ENCODE assay signal across 17 mouse cellular contexts in the genomic region with DNA sequence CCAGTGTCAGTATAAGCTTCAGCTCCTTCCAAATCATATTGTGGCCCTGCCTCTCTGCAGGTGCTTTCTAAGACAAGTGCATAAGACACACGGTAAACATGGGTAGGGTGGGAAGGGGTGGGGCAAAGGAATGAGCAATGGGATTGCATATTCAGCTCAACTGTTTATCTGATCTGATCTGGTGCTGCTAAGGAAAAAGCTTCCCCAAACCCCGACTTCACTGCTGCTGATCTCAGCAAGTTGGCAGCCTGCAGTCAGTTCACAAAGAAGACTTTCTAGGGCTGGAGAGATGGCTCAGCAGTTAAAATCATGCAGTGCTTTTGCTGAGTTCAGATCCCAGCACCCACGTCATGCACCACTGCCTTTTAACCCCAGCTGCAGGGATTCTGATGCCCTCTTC. TPM values are rescaled to one million over a fixed set of nuclear protein-coding genes. Genes with fewer than 3 reads are reported as not detected.
DNase-seq lines count a peak whose midpoint lies in the region; ATAC-seq and TF ChIP-seq lines count a peak whose summit lies in the region.
"Had no signal": no experiment of that assay in that cellular context is flagged by ENCODE, and none has a peak within 500 bp of the region (broad histone marks: within the 10 kb centered on the region; RNA-seq: fewer than 3 reads in every experiment).

No protein-coding gene starts in this region.

- H3K9me3 ChIP-seq in forebrain, embryonic 13.5 days (replicated peaks) = no peaks in the 10 kb centered on the region
- H3K9me3 ChIP-seq in forebrain, embryonic 11.5 days (ENCODE audit: control insufficient read depth, low read length) = no peaks in the 10 kb centered on the region
- H3K9me3 ChIP-seq in midbrain, embryonic 13.5 days = no peaks in the 10 kb centered on the region
- no peaks in the 10 kb centered on the region for H3K9me3 ChIP-seq in midbrain, embryonic 16.5 days (replicated peaks; ENCODE audit: control insufficient read depth, low read length, poor library complexity, severe bottlenecking)
- H3K9me3 ChIP-seq in hindbrain, embryonic 16.5 days (ENCODE audit: control insufficient read depth, low read length) = no peaks in the 10 kb centered on the region
- H3K9me3 ChIP-seq in stomach, postnatal 0 days (ENCODE audit: control insufficient read depth, low read length) = no peaks in the 10 kb centered on the region
- no peaks in the 10 kb centered on the region for H3K9me3 ChIP-seq in embryonic facial prominence, embryonic 10.5 days
- H3K9me3 ChIP-seq: liver, embryonic 13.5 days had no signal

- 60% methylated on average over 3 of the region's 3 CpGs for WGBS in forebrain, embryonic 13.5 days
- 68% methylated on average over 3 of the region's 3 CpGs for WGBS in forebrain, embryonic 11.5 days
- 59% methylated on average over 3 of the region's 3 CpGs for WGBS in midbrain, embryonic 13.5 days
- WGBS in midbrain, embryonic 16.5 days = 42% methylated on average over 3 of the region's 3 CpGs
- WGBS in hindbrain, embryonic 16.5 days = 51% methylated on average over 3 of the region's 3 CpGs
- WGBS in stomach, postnatal 0 days = 20% methylated on average over 3 of the region's 3 CpGs
- WGBS in embryonic facial prominence, embryonic 10.5 days = 69% methylated on average over 3 of the region's 3 CpGs

- peaks cover 19% of the 10 kb centered on the region for H3K4me1 ChIP-seq in forebrain, embryonic 13.5 days
- peaks cover 7% of the 10 kb centered on the region; the same call in 1 of the 2 replicates for H3K4me1 ChIP-seq in forebrain, embryonic 11.5 days (replicated peaks; ENCODE audit: control insufficient read depth, insufficient read depth, low read length)
- peaks cover 32% of the 10 kb centered on the region for H3K4me1 ChIP-seq in midbrain, embryonic 13.5 days (replicated peaks)
- H3K4me1 ChIP-seq in midbrain, embryonic 16.5 days (ENCODE audit: control insufficient read depth, insufficient read depth, low read length) = peaks cover 14% of the 10 kb centered on the region; the same call in 1 of the 2 replicates
- H3K4me1 ChIP-seq in hindbrain, embryonic 16.5 days (ENCODE audit: control insufficient read depth, insufficient read depth, low read depth, low read length) = peaks cover 13% of the 10 kb centered on the region
- no peaks in the 10 kb centered on the region for H3K4me1 ChIP-seq in stomach, postnatal 0 days (replicated peaks; ENCODE audit: control insufficient read depth, insufficient read depth)
- peaks cover 54% of the 10 kb centered on the region for H3K4me1 ChIP-seq in embryonic facial prominence, embryonic 10.5 days

- H3K4me2 ChIP-seq in forebrain, embryonic 13.5 days = no peak overlapping the region
- H3K4me2 ChIP-seq in forebrain, embryonic 11.5 days (ENCODE audit: low read depth, low read length, severe bottlenecking) = no peak overlapping the region
- H3K4me2 ChIP-seq in midbrain, embryonic 13.5 days (replicated peaks) = no peak overlapping the region
- no peak overlapping the region for H3K4me2 ChIP-seq in midbrain, embryonic 16.5 days (ENCODE audit: low read length)
- H3K4me2 ChIP-seq in hindbrain, embryonic 16.5 days (ENCODE audit: low read length) = no peak overlapping the region
- H3K4me2 ChIP-seq in stomach, postnatal 0 days (replicated peaks; ENCODE audit: low read depth) = no peak overlapping the region
- H3K4me2 ChIP-seq: liver, embryonic 13.5 days had no signal

- no peaks in the 10 kb centered on the region for H3K27me3 ChIP-seq in forebrain, embryonic 13.5 days
- no peaks in the 10 kb centered on the region for H3K27me3 ChIP-seq in forebrain, embryonic 11.5 days (ENCODE audit: control insufficient read depth, insufficient read depth, low read length)
- no peaks in the 10 kb centered on the region for H3K27me3 ChIP-seq in midbrain, embryonic 13.5 days
- no peaks in the 10 kb centered on the region for H3K27me3 ChIP-seq in midbrain, embryonic 16.5 days (ENCODE audit: control insufficient read depth, insufficient read depth, low read depth, low read length)
- no peaks in the 10 kb centered on the region for H3K27me3 ChIP-seq in hindbrain, embryonic 16.5 days (replicated peaks; ENCODE audit: control insufficient read depth, insufficient read depth, low read length)
- H3K27me3 ChIP-seq in stomach, postnatal 0 days (ENCODE audit: control insufficient read depth, insufficient read depth, low read length) = no peaks in the 10 kb centered on the region
- no peaks in the 10 kb centered on the region for H3K27me3 ChIP-seq in embryonic facial prominence, embryonic 10.5 days (replicated peaks; ENCODE audit: low read depth, poor library complexity, severe bottlenecking)
- H3K27me3 ChIP-seq: liver, embryonic 13.5 days had no signal

- H3K9ac ChIP-seq in forebrain, embryonic 13.5 days = no peak overlapping the region
- no peak overlapping the region for H3K9ac ChIP-seq in forebrain, embryonic 11.5 days (ENCODE audit: low read length)
- H3K9ac ChIP-seq in midbrain, embryonic 13.5 days (replicated peaks) = no peak overlapping the region
- H3K9ac ChIP-seq in midbrain, embryonic 16.5 days (ENCODE audit: low read depth, low read length) = no peak overlapping the region
- no peak overlapping the region for H3K9ac ChIP-seq in hindbrain, embryonic 16.5 days (ENCODE audit: low read depth, low read length)
- no peak overlapping the region for H3K9ac ChIP-seq in stomach, postnatal 0 days (ENCODE audit: low read length)
- H3K9ac ChIP-seq: liver, embryonic 13.5 days had no signal

- no peak for TF ChIP-seq EP300 in stomach, postnatal 0 days (optimal IDR thresholded peaks at IDR 0.05)

- ATAC-seq in forebrain, embryonic 13.5 days = no peak
- ATAC-seq in forebrain, embryonic 11.5 days (replicated peaks; ENCODE audit: low FRiP score) = no peak
- no peak for ATAC-seq in midbrain, embryonic 13.5 days
- no peak for ATAC-seq in midbrain, embryonic 16.5 days
- ATAC-seq in hindbrain, embryonic 16.5 days = no peak
- ATAC-seq in stomach, postnatal 0 days (ENCODE audit: low FRiP score, low TSS enrichment) = no peak
- ATAC-seq: Patski had no signal

- no peaks in the 10 kb centered on the region for H3K36me3 ChIP-seq in forebrain, embryonic 13.5 days (ENCODE audit: poor library complexity, severe bottlenecking)
- H3K36me3 ChIP-seq in forebrain, embryonic 11.5 days (ENCODE audit: control insufficient read depth, insufficient read depth, low read length) = no peaks in the 10 kb centered on the region
- H3K36me3 ChIP-seq in midbrain, embryonic 13.5 days = no peaks in the 10 kb centered on the region
- no peaks in the 10 kb centered on the region for H3K36me3 ChIP-seq in midbrain, embryonic 16.5 days (ENCODE audit: control insufficient read depth, insufficient read depth, low read length)
- no peaks in the 10 kb centered on the region for H3K36me3 ChIP-seq in hindbrain, embryonic 16.5 days (ENCODE audit: control insufficient read depth, insufficient read depth, low read length)
- no peaks in the 10 kb centered on the region for H3K36me3 ChIP-seq in stomach, postnatal 0 days (ENCODE audit: control insufficient read depth, insufficient read depth, low read length)
- peaks cover 15% of the 10 kb centered on the region for H3K36me3 ChIP-seq in embryonic facial prominence, embryonic 10.5 days (replicated peaks)
- H3K36me3 ChIP-seq: liver, embryonic 13.5 days had no signal

- no peak overlapping the region for H3K4me3 ChIP-seq in forebrain, embryonic 13.5 days
- H3K4me3 ChIP-seq in forebrain, embryonic 11.5 days (ENCODE audit: low read depth, low read length) = no peak overlapping the region
- H3K4me3 ChIP-seq in midbrain, embryonic 13.5 days (replicated peaks) = no peak overlapping the region
- H3K4me3 ChIP-seq in midbrain, embryonic 16.5 days (ENCODE audit: low read depth, low read length) = no peak overlapping the region
- H3K4me3 ChIP-seq in hindbrain, embryonic 16.5 days (ENCODE audit: low read length) = no peak overlapping the region
- H3K4me3 ChIP-seq in stomach, postnatal 0 days (ENCODE audit: low read depth, low read length) = no peak overlapping the region
- no peak overlapping the region for H3K4me3 ChIP-seq in embryonic facial prominence, embryonic 10.5 days
- H3K4me3 ChIP-seq: liver, embryonic 13.5 days had no signal

- TF ChIP-seq CTCF in stomach, postnatal 0 days (IDR thresholded peaks at IDR 0.05; ENCODE audit: low read depth) = no peak

- H3K27ac ChIP-seq in forebrain, embryonic 13.5 days = peak overlapping the region; percentile 76; the same call in 1 of the 2 replicates
- no peak overlapping the region for H3K27ac ChIP-seq in forebrain, embryonic 11.5 days (ENCODE audit: low read depth, low read length)
- peak overlapping the region; percentile 41 for H3K27ac ChIP-seq in midbrain, embryonic 13.5 days
- no peak overlapping the region for H3K27ac ChIP-seq in midbrain, embryonic 16.5 days (ENCODE audit: low read length)
- H3K27ac ChIP-seq in hindbrain, embryonic 16.5 days (ENCODE audit: low read depth, low read length) = peak overlapping the region; percentile 44; the same call in 1 of the 2 replicates
- H3K27ac ChIP-seq in stomach, postnatal 0 days (replicated peaks) = peak overlapping the region; percentile 35; the same call in 1 of the 2 replicates
- no peak overlapping the region for H3K27ac ChIP-seq in embryonic facial prominence, embryonic 10.5 days (replicated peaks)
- H3K27ac ChIP-seq: liver, embryonic 13.5 days had no signal

- no peak for DNase-seq in forebrain, embryonic 11.5 days (ENCODE audit: low spot score)
- DNase-seq in stomach, postnatal 0 days (ENCODE audit: low spot score) = no peak
- no peak for DNase-seq in embryonic facial prominence, embryonic 10.5 days (ENCODE audit: low spot score)
- no peak for DNase-seq in ovary, postnatal 10 days (ENCODE audit: low spot score)
- DNase-seq: cerebellum, adult 9-10 months; embryo, embryonic 11 days; heart, postnatal 14 days; kidney, adult 8-10 months; left cerebral cortex, postnatal 4 days; liver, embryonic 13.5 days; right cerebral cortex, postnatal 25 days; thymus, postnatal 14 days had no signal

RNA-seq across cellular contexts. Expression of gene Clmp, which starts 24.2 kb away (rescaled TPM):
- polyA plus RNA-seq in forebrain, embryonic 13.5 days (2015; fragmentation: Nextera tagmentation; extraction: Ambion mirVana) = 26.3 and 32.4 TPM in 2 replicates
- 23.3 and 24.6 TPM in 2 replicates for polyA plus RNA-seq in forebrain, embryonic 11.5 days (2014; fragmentation: Nextera tagmentation; extraction: Ambion mirVana)
- polyA plus RNA-seq in midbrain, embryonic 13.5 days (2015; fragmentation: Nextera tagmentation; extraction: Ambion mirVana) = 43.6 and 45.8 TPM in 2 replicates
- polyA plus RNA-seq in midbrain, embryonic 16.5 days (2015; fragmentation: Nextera tagmentation; extraction: Ambion mirVana) = 50.3 and 50.9 TPM in 2 replicates
- 49.1 and 54.2 TPM in 2 replicates for polyA plus RNA-seq in hindbrain, embryonic 16.5 days (2015; fragmentation: Nextera tagmentation; extraction: Ambion mirVana)
- 17.7 and 17.8 TPM in 2 replicates for polyA plus RNA-seq in stomach, postnatal 0 days (2015; fragmentation: Nextera tagmentation; extraction: Ambion mirVana)
- polyA plus RNA-seq in embryonic facial prominence, embryonic 10.5 days (2016; fragmentation: Nextera tagmentation; extraction: Ambion mirVana) = 35.5 and 45.6 TPM in 2 replicates

RNA-seq across cellular contexts. Expression of gene Gm21915, which starts 39.6 kb away (rescaled TPM):
- not detected in 2 replicates for polyA plus RNA-seq in forebrain, embryonic 13.5 days (2015; fragmentation: Nextera tagmentation; extraction: Ambion mirVana)
- not detected in 2 replicates for polyA plus RNA-seq in forebrain, embryonic 11.5 days (2014; fragmentation: Nextera tagmentation; extraction: Ambion mirVana)
- polyA plus RNA-seq in midbrain, embryonic 13.5 days (2015; fragmentation: Nextera tagmentation; extraction: Ambion mirVana) = not detected in 2 replicates
- polyA plus RNA-seq in midbrain, embryonic 16.5 days (2015; fragmentation: Nextera tagmentation; extraction: Ambion mirVana) = not detected in 2 replicates
- not detected in 2 replicates for polyA plus RNA-seq in hindbrain, embryonic 16.5 days (2015; fragmentation: Nextera tagmentation; extraction: Ambion mirVana)
- polyA plus RNA-seq in stomach, postnatal 0 days (2015; fragmentation: Nextera tagmentation; extraction: Ambion mirVana) = not detected in 2 replicates
- not detected in 2 replicates for polyA plus RNA-seq in embryonic facial prominence, embryonic 10.5 days (2016; fragmentation: Nextera tagmentation; extraction: Ambion mirVana)
- polyA plus RNA-seq: liver, embryonic 13.5 days; Patski had no signal

Comparison
In these comparisons a context has a peak if more than half of its experiments do, and no peak if none do; other contexts are left out.
1. H3K27ac ChIP-seq: peak in forebrain, embryonic 13.5 days (single experiment), midbrain, embryonic 13.5 days (single experiment), hindbrain, embryonic 16.5 days (single experiment) and stomach, postnatal 0 days (single experiment); none in forebrain, embryonic 11.5 days (single experiment), midbrain, embryonic 16.5 days (single experiment) and embryonic facial prominence, embryonic 10.5 days (single experiment).